1 mouse cellular context compared by ENCODE assay signal in the genomic region with DNA sequence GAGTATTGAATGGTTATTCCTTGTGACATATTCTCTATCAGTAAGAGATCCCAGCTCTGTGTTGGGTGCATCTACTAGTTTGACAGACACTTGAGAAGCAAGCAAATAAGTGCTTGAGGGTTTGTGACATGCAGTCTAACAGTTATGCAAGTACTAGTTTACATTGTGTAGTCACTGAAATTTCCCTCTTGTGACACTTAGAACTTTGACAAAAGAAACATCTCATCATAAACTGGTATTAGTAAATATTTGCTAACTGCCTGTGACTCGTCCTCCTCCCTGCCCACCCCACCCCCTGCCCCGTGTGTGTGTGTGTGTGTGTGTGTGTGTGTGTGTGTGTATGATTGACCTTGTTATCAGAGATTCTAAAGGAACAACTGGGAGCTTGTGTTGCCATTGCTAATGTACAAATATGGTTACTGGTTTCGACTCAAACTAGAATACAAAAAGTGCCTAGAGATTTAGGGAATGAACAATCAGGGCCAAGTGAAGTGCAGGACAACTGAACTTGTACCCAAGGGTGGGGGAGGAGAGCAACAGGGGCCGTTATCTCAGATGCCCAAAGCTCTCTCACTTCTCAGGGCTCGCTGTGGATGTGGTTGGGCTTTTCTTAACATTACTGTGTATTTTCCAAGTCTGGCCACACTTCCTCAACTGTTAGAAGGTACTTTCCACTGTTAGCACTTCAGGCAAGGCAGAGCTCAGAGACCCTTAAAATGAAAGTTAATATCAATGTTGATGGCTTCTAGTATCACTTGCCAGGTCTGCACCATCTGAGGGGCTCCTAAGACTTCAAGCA.
TF ChIP-seq lines count a peak whose summit lies in the region.

No protein-coding gene starts in this region.

TF ChIP-seq in CH12.LX, 34 proteins besides CTCF, POLR2A, EP300 and RAD21 (continued from another document):
- TF ChIP-seq USF1 (IDR thresholded peaks at IDR 0.05; ENCODE audit: low read depth, low read length) (no peak), SMC3 (IDR thresholded peaks at IDR 0.05; ENCODE audit: low read depth, low read length) (no peak; the same call in 1 of the 2 replicates), E2F4 (IDR thresholded peaks at IDR 0.05; ENCODE audit: insufficient replicate concordance, low read depth, low read length) (no peak), ZMIZ1 (IDR thresholded peaks at IDR 0.05; ENCODE audit: low read depth, low read length) (no peak), UBTF (IDR thresholded peaks at IDR 0.05; ENCODE audit: low read depth, low read length) (no peak), ETS1 (conservative IDR thresholded peaks at IDR 0.05; ENCODE audit: low read depth, low read length) (peak; percentile 66), GABPA (IDR thresholded peaks at IDR 0.05; ENCODE audit: insufficient replicate concordance, low read depth, low read length) (no peak), USF2 (conservative IDR thresholded peaks at IDR 0.05; ENCODE audit: low read depth, low read length) (no peak), NRF1 (IDR thresholded peaks at IDR 0.05; ENCODE audit: low read depth, low read length) (no peak), JUN (IDR thresholded peaks at IDR 0.05; ENCODE audit: insufficient read depth, low read depth, low read length) (peak; percentile 69), MYC (IDR thresholded peaks at IDR 0.05; ENCODE audit: low read depth, low read length) (peak; percentile 45; the same call in 1 of the 2 replicates), IRF4 (IDR thresholded peaks at IDR 0.05; ENCODE audit: low read depth, low read length) (peak; percentile 93), KAT2A (IDR thresholded peaks at IDR 0.05; ENCODE audit: insufficient replicate concordance, low read length) (no peak), CHD1 (IDR thresholded peaks at IDR 0.05; ENCODE audit: low read depth, low read length) (peak; percentile 56; the same call in 1 of the 2 replicates), HCFC1 (IDR thresholded peaks at IDR 0.05; ENCODE audit: low read depth, low read length) (no peak; the same call in none of the 2 replicates), ZNF384 (IDR thresholded peaks at IDR 0.05; ENCODE audit: low read depth, low read length) (no peak), MAZ (IDR thresholded peaks at IDR 0.05; ENCODE audit: low read depth, low read length) (peak; percentile 54; the same call in 1 of the 2 replicates), POLR2AphosphoS2 (IDR thresholded peaks at IDR 0.05; ENCODE audit: low read depth, low read length) (no peak), JUND (conservative IDR thresholded peaks at IDR 0.05; ENCODE audit: low read depth, low read length) (peak; percentile 45; the same call in 1 of the 2 replicates), ZC3H11A (IDR thresholded peaks at IDR 0.05; ENCODE audit: low read depth, low read length) (no peak), ELF1 (IDR thresholded peaks at IDR 0.05; ENCODE audit: low read depth, low read length) (peak; percentile 51), ZKSCAN1 (IDR thresholded peaks at IDR 0.05; ENCODE audit: borderline replicate concordance, low read depth, low read length) (no peak), MEF2A (IDR thresholded peaks at IDR 0.05; ENCODE audit: borderline replicate concordance, low read depth, low read length) (peak; percentile 86), TBP (conservative IDR thresholded peaks at IDR 0.05; ENCODE audit: low read depth, low read length) (0 out of 2 replicates have a peak, but pooled peaks have one; percentile 20), NELFE (IDR thresholded peaks at IDR 0.05; ENCODE audit: low read depth, low read length) (no peak), BHLHE40 (IDR thresholded peaks at IDR 0.05; ENCODE audit: low read depth, low read length) (peak; percentile 53; the same call in 1 of the 2 replicates), MAX (IDR thresholded peaks at IDR 0.05; ENCODE audit: low read length) (no peak)
